Mouse (Mus musculus) embryonic facial prominence, embryonic 14.5 days (tissue): ENCODE data around the gene Gm49721. TPM values are rescaled to one million over a fixed set of nuclear protein-coding genes. Genes with fewer than 3 reads are reported as not detected.
A peak's percentile ranks its signal among the peaks of the same experiment; 100 is the strongest.
"Not testable (repeated sequence)": the region's sequence is repeated elsewhere in the genome, so short reads cannot be mapped to it uniquely, and the experiment has no call there.

Source experiments
- ATAC-seq: fragments of 200-750 bp; cut with Nextera tagmentation; 2 replicates; pipeline ENCODE4 v1.8.0; 2017; ENCODE audit warnings: low read depth, moderate number of reproducible peaks, moderate TSS enrichment
- DNase-seq: peaks from one replicate; pipeline ENCODE4 v3.0.0-alpha.2; 2015; ENCODE audit warnings: low spot score
- H3K27ac ChIP-seq: fragments of 300-500 bp; sonication (generic); replicated peaks from 2 replicates; pipeline ENCODE4 v1.5.1; 2014; ENCODE audit warnings: low read depth, mild to moderate bottlenecking, low read length, moderate library complexity
- H3K27me3 ChIP-seq: fragments of 300-500 bp; sonication (generic); replicated peaks from 2 replicates; pipeline ENCODE4 v1.6.1; 2014; ENCODE audit warnings: low read length; ENCODE audit not compliant: control insufficient read depth, insufficient read depth
- H3K36me3 ChIP-seq: fragments of 300-500 bp; sonication (generic); 2 replicates; pipeline ENCODE4 v1.6.1; 2014; ENCODE audit warnings: low read length, mixed read lengths; ENCODE audit not compliant: control insufficient read depth, insufficient read depth
- H3K4me1 ChIP-seq: fragments of 300-500 bp; sonication (generic); 2 replicates; pipeline ENCODE4 v1.6.1; 2014; ENCODE audit warnings: antibody characterized with exemption, low read length; ENCODE audit not compliant: control insufficient read depth, insufficient read depth
- H3K4me2 ChIP-seq: fragments of 300-500 bp; sonication (generic); 2 replicates; pipeline ENCODE4 v1.6.1; 2014; ENCODE audit warnings: low read depth, mild to moderate bottlenecking, low read length, moderate library complexity, mixed read lengths
- H3K4me3 ChIP-seq: fragments of 300-500 bp; sonication (generic); 2 replicates; pipeline ENCODE4 v1.5.1; 2014; ENCODE audit warnings: low read depth, mild to moderate bottlenecking, low read length
- H3K9ac ChIP-seq: fragments of 300-500 bp; sonication (generic); 2 replicates; pipeline ENCODE4 v1.6.1; 2014; ENCODE audit warnings: low read depth, mild to moderate bottlenecking, low read length, moderate library complexity, mixed read lengths
- H3K9me3 ChIP-seq: fragments of 300-500 bp; sonication (generic); 2 replicates; pipeline ENCODE4 v1.6.1; 2016; ENCODE audit warnings: low read length; ENCODE audit not compliant: control insufficient read depth
- WGBS: fragments of 180-500 bp; shearing (Covaris S2); extraction: QIAGEN DNeasy Blood & Tissue Kit; methylation state at CpG from one replicate; pipeline ENCODE4 v1.1.7; 2014; 5-methylcytosine and 5-hydroxymethylcytosine counted together
- polyA plus RNA-seq: library from polyadenylated mRNA; unstranded; fragments of >200 nt; fragmentation: Nextera tagmentation; extraction: Ambion mirVana; gene quantifications from 2 replicates; pipeline ENCODE4 v1.2.1, GENCODE M21; 2014

Gm49721 gene
- polyA plus RNA-seq, 1 experiment from 2014 or later, result 0.10 TPM

DNA sequence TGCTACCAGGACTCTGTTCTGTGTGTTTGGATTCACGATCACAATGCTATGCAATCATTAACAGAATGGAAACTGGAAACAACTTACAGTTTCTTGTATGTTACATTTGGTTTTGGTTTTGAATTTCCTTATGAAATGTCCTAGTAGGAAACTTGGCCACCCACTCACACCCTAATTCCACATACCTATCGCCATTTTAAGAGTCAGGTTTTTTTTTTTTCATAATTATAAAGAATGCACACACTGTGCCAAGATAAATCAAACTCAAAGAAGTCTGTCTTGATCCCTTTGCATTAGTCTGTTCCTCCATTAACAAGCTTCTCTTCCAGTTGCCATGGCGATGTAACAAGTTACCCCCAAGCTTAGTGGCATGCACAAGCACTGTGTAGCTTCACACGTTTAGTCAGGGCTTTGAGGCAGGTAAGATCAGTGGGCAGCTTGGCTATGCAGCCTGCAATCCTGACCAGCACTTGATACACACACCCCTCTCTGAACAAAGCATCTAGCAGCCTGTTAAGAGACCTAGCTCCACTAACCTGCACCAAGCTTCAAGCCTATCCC is 5.8 kb upstream of the Gm49721 start:
- ATAC-seq, result 0 out of 2 replicates have a peak, but pooled peaks have one; percentile 47
- not testable (repeated sequence) for H3K9me3 ChIP-seq
- 53% methylated on average over 4 of the region's 4 CpGs for whole genome bisulfite sequencing

GRCm38 (mm10) chr17:6974985-6975384 is 3.7 kb upstream of the Gm49721 start:
- H3K9ac ChIP-seq, H3K4me1 ChIP-seq, ATAC-seq, DNase-seq, H3K9me3 ChIP-seq, H3K27me3 ChIP-seq, H3K36me3 ChIP-seq, H3K4me3 ChIP-seq, H3K4me2 ChIP-seq, H3K27ac ChIP-seq: not testable (repeated sequence)
- 69% methylated on average over 2 of the region's 3 CpGs for WGBS

More for the DNA sequence above, 5.8 kb upstream of the Gm49721 start:
- H3K4me3 ChIP-seq, H3K9ac ChIP-seq, H3K27me3 ChIP-seq, H3K36me3 ChIP-seq, H3K27ac ChIP-seq, H3K4me2 ChIP-seq, H3K4me1 ChIP-seq: not testable (repeated sequence)
- DNase-seq, result peak; percentile 4

- H3K4me1 ChIP-seq, H3K27me3 ChIP-seq, H3K27ac ChIP-seq, DNase-seq, H3K36me3 ChIP-seq, ATAC-seq, H3K9me3 ChIP-seq: not testable (repeated sequence)
- WGBS, result 11% methylated on average over 5 of the region's 5 CpGs
- H3K4me2 ChIP-seq, result peak overlapping the region; percentile 51
- H3K9ac ChIP-seq, result peak overlapping the region; percentile 67; the same call in 1 of the 2 replicates
- H3K4me3 ChIP-seq, result peak overlapping the region; percentile 50
Measured at GRCm38 (mm10) chr17:6979380-6979779, 676 bp downstream of the Gm49721 start.

DNA sequence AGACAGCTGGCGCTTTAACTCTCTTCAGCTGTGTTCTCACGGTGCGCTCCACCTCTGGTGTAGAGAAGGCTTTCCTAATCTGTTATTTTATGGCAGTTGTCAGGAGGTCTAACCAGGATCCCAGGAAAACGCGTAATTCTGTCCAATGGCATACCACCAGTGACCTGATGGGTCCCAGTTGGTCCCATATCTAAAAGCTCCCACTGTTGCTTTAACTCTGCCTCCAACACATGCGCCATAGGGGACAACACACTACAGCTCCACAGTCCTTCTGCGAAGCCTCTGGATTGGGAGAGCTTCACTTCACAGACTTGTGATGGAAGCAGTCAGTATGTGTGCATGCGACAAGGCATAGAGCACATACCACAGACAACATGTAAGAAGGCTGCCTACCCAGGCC is 1.4 kb downstream of the Gm49721 start:
- not testable (repeated sequence) for H3K36me3 ChIP-seq, H3K4me1 ChIP-seq, H3K4me3 ChIP-seq, H3K9me3 ChIP-seq, H3K9ac ChIP-seq, H3K4me2 ChIP-seq, H3K27me3 ChIP-seq, DNase-seq, H3K27ac ChIP-seq, ATAC-seq
- WGBS, result 89% methylated on average over 5 of the region's 8 CpGs

- H3K9me3 ChIP-seq, result not testable (repeated sequence)
Measured at GRCm38 (mm10) chr17:6986118-6986517, 7.4 kb downstream of the Gm49721 start.

DNA sequence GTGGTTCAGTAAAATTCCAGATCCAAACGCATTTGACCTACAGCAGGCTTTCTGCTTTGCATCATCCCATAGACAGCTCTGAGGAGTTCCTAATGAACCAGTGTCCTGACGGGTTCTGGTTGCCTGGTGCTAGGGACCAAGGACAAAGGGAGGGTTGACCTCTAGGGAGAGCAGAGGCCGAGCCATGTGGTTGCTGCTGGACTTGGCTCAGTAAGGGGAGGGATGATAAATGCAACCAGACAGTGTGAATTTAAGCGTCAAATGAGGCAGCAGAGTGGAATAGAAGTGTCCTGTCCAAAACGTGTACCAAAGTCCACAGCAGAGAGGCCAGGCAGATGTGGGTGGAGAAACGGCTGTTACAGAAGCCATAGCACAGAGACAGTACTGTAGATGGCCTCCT is 16.8 kb downstream of the Gm49721 start:
- not testable (repeated sequence) for DNase-seq, H3K4me1 ChIP-seq, H3K9ac ChIP-seq, H3K4me2 ChIP-seq, H3K27me3 ChIP-seq, H3K27ac ChIP-seq, H3K4me3 ChIP-seq, H3K36me3 ChIP-seq, H3K9me3 ChIP-seq
- no CpG with 5 or more reads among the region's 6 CpGs for WGBS
- ATAC-seq, result peak; percentile 76; the same call in 1 of the 2 replicates

More at GRCm38 (mm10) chr17:6986118-6986517, 7.4 kb downstream of the Gm49721 start:
- H3K9ac ChIP-seq, H3K4me1 ChIP-seq, ATAC-seq, H3K27me3 ChIP-seq, H3K36me3 ChIP-seq, H3K27ac ChIP-seq, DNase-seq, H3K4me2 ChIP-seq, H3K4me3 ChIP-seq: not testable (repeated sequence)
- WGBS, result 97% methylated on average over 1 of the region's 1 CpGs

GRCm38 (mm10) chr17:6996826-6997225 is 18.1 kb downstream of the Gm49721 start:
- not testable (repeated sequence) for H3K27ac ChIP-seq, H3K4me1 ChIP-seq, H3K27me3 ChIP-seq, H3K4me2 ChIP-seq, H3K9ac ChIP-seq, H3K9me3 ChIP-seq, ATAC-seq, H3K4me3 ChIP-seq, DNase-seq, H3K36me3 ChIP-seq
- 90% methylated on average over 8 of the region's 8 CpGs for WGBS

GRCm38 (mm10) chr17:6997778-6998490 is 19.2 kb downstream of the Gm49721 start:
- H3K4me2 ChIP-seq, H3K4me3 ChIP-seq, H3K9ac ChIP-seq, DNase-seq, H3K4me1 ChIP-seq, H3K27ac ChIP-seq, H3K27me3 ChIP-seq, H3K36me3 ChIP-seq, H3K9me3 ChIP-seq, ATAC-seq: not testable (repeated sequence)
- no CpG with 5 or more reads among the region's 7 CpGs for WGBS
